Mouse (Mus musculus): Measurements from ENCODE around the gene C1qtnf3. TPM values are rescaled to one million over a fixed set of nuclear protein-coding genes. Genes with fewer than 3 reads are reported as not detected.

C1qtnf3 gene
- polyA plus RNA-seq, 1 experiment, result 1.7 TPM

DNA sequence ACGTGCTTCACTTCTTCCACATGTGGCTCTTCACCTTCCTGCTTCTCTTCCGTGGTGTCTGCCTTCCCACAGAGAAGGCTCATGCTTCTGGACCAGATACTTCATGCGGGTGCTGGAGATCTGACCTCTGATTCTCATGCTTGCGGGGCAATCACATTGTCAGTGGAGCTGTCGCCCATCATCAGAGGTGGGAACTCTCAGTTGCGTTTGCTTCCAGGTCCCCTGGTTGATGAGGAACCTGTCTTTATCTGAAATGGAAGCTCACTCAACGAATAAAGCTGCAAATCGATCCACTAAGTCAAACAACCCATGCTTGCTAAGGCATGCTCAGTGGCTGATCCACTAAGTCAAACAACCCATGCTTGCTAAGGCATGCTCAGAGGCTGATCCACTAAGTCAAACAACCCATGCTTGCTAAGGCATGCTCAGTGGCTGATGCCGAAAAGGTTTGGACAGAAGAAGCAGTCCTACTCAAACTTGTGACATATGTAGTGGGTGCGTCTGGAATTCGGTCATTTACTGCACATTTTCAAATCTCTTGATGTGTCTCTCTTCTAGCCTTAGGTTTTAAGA, 58.9 kb downstream of the C1qtnf3 start:
- Histone ChIP-seq H3K4me1 (ENCODE audit: control insufficient read depth, insufficient read depth, low read length) (no peaks in the 10 kb centered on the region), H3K4me3 (replicated peaks; ENCODE audit: extremely low read depth, low read depth, low read length) (no peak overlapping the region)
- 78% methylated on average over 11 of the region's 11 CpGs for WGBS
- TF ChIP-seq CTCF (IDR thresholded peaks at IDR 0.05; ENCODE audit: insufficient read depth, low read length) (no peak), POLR2A (IDR thresholded peaks at IDR 0.05; ENCODE audit: borderline replicate concordance, extremely low read depth, low read depth, low read length) (no peak)
- no peak for DNase-seq

DNA sequence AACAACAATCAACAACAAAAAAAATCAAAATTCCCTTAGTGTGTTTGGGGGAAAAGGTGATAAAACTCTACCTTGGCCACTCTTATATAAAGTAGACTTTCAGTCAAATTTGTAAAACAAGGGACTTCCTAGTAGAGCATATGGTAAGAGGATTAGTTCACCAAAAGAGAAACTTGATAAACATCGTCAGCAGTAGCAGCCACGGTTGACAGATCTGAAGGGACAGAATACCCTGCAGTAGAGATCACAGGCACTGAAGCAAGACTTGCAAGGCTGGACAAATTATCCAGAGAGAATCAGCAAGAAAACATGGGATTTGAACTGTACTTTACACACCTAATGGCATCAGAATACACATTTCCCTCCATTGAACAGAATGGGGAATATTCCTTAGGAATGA, 62.8 kb downstream of the C1qtnf3 start:
- Histone ChIP-seq H3K4me3 (replicated peaks; ENCODE audit: extremely low read depth, low read depth, low read length) (no peak overlapping the region), H3K4me1 (ENCODE audit: control insufficient read depth, insufficient read depth, low read length) (no peaks in the 10 kb centered on the region)
- 54% methylated on average over 2 of the region's 2 CpGs for WGBS
- DNase-seq, result no peak
- TF ChIP-seq POLR2A (IDR thresholded peaks at IDR 0.05; ENCODE audit: borderline replicate concordance, extremely low read depth, low read depth, low read length), result no peak
- TF ChIP-seq CTCF (IDR thresholded peaks at IDR 0.05; ENCODE audit: insufficient read depth, low read length), result no peak

DNA sequence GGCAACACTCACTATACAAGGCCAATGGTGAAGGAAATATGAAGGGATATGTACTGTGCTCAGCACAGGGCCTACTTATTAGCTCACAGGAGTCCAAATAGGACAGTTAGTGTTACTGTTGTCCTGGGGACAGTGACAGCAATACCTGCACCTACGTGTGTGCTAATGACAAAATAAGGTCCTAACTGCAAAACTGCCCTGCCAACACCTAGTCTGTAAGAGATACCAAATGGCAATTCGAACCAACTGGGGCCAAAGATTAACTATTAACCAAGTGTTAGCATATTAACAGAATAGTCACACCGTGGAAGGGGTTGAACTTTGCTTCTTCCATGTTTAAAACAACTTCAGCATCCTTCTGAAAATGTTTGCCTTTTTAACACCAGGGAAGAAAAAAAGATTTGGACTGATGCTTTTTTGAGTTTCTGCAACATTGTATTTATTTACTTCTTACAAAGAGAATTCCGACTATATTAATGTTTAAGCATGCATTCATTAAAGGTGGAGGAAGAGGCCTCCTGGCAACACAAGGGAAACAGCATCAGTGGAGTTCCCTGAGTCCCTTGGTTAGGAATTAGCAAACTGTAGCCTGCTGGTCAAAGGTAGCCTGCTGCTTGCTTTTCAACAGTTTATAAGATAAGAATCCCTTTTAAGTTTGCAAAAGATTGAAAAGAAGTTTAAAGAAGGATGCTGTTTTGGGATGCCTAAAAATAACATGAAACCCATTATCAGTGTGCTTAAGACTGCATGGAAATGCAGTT, 74.8 kb downstream of the C1qtnf3 start:
- Histone ChIP-seq H3K4me1 (ENCODE audit: control insufficient read depth, insufficient read depth, low read length) (no peaks in the 10 kb centered on the region), H3K4me3 (replicated peaks; ENCODE audit: extremely low read depth, low read depth, low read length) (no peak overlapping the region)
- TF ChIP-seq POLR2A (IDR thresholded peaks at IDR 0.05; ENCODE audit: borderline replicate concordance, extremely low read depth, low read depth, low read length), result no peak
- TF ChIP-seq CTCF (IDR thresholded peaks at IDR 0.05; ENCODE audit: insufficient read depth, low read length), result no peak
- DNase-seq, result no peak
- 61% methylated on average over 4 of the region's 4 CpGs for WGBS

Other genes with a start within 250 kb of the C1qtnf3 start
- gene Rai14, start 237.7 kb upstream of the C1qtnf3 start, polyA plus RNA-seq (2012; rRNA removed), result 9.4 and 14.3 TPM in 2 replicates
- gene Amacr, start 29.4 kb downstream of the C1qtnf3 start, polyA plus RNA-seq (2012; rRNA removed), result 4.4 and 6.9 TPM in 2 replicates
- not detected in 2 replicates for gene Slc45a2, start 48.4 kb downstream of the C1qtnf3 start, polyA plus RNA-seq (2012; rRNA removed)
- gene Rxfp3, start 85.7 kb downstream of the C1qtnf3 start, polyA plus RNA-seq (2012; rRNA removed), result not detected in 2 replicates
- 0.74 and 1.2 TPM in 2 replicates for gene Adamts12, start 112.5 kb downstream of the C1qtnf3 start, polyA plus RNA-seq (2012; rRNA removed)

Measured in lung, adult 2 months (tissue).